Comparison of ENCODE assay signal across 10 mouse cellular contexts in the genomic region with DNA sequence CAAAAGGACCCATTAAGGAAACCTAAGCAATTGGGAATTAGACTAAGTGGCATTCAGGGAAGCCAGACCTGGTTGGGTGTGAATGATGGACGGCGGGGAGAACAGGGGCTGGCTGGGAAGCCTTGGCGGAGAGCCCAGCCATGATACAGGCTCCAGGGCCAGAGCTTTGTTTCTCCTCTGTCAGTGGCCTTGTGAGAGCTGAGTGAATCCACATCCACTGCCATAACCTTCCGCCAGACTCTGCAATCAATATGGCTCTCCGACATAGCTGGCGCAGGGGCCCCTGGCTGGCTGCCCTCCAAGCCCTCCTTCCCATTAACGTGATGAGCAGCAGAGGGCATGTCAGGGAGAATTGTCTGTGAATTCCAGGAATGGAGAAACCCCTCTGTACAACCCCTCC.
A peak's percentile ranks its signal among the peaks of the same experiment; 100 is the strongest.
DNase-seq lines count a peak whose midpoint lies in the region; ATAC-seq and TF ChIP-seq lines count a peak whose summit lies in the region.
"Had no signal": no experiment of that assay in that cellular context is flagged by ENCODE, and none has a peak within 500 bp of the region (broad histone marks: within the 10 kb centered on the region; RNA-seq: fewer than 3 reads in every experiment).

No protein-coding gene starts in this region.

- peak; percentile 67 for ATAC-seq in midbrain, embryonic 13.5 days
- no peak for ATAC-seq in midbrain, embryonic 11.5 days (ENCODE audit: low FRiP score)
- ATAC-seq in heart, postnatal 0 days (ENCODE audit: insufficient read depth, low read depth): peak; percentile 90
- peak; percentile 90 for ATAC-seq in neural tube, embryonic 14.5 days (ENCODE audit: low read depth)
- ATAC-seq in CD4-positive, CD25-positive, alpha-beta regulatory T cell, adult 4 months: no peak

- H3K4me1 ChIP-seq in midbrain, embryonic 13.5 days (replicated peaks): peaks cover 31% of the 10 kb centered on the region
- no peaks in the 10 kb centered on the region for H3K4me1 ChIP-seq in midbrain, embryonic 11.5 days (ENCODE audit: control insufficient read depth, insufficient read depth, low read length)
- H3K4me1 ChIP-seq in heart, postnatal 0 days (ENCODE audit: control insufficient read depth, insufficient read depth): peaks cover 12% of the 10 kb centered on the region; the same call in 1 of the 2 replicates
- H3K4me1 ChIP-seq in neural tube, embryonic 14.5 days (ENCODE audit: control insufficient read depth, insufficient read depth, low read length): peaks cover 5% of the 10 kb centered on the region; the same call in 1 of the 2 replicates
- H3K4me1 ChIP-seq: liver, embryonic 13.5 days had no signal

- no peak overlapping the region for H3K4me3 ChIP-seq in midbrain, embryonic 13.5 days (replicated peaks)
- no peak overlapping the region for H3K4me3 ChIP-seq in midbrain, embryonic 11.5 days (ENCODE audit: low read depth, low read length)
- no peak overlapping the region for H3K4me3 ChIP-seq in heart, postnatal 0 days (ENCODE audit: low read depth, low read length)
- no peak overlapping the region for H3K4me3 ChIP-seq in neural tube, embryonic 14.5 days (ENCODE audit: low read depth, low read length)
- H3K4me3 ChIP-seq: erythroblast, embryonic 14.5 days; liver, embryonic 13.5 days had no signal

- H3K4me2 ChIP-seq in midbrain, embryonic 13.5 days (replicated peaks): no peak overlapping the region
- H3K4me2 ChIP-seq in midbrain, embryonic 11.5 days: no peak overlapping the region
- peak overlapping the region; percentile 18; the same call in 1 of the 2 replicates for H3K4me2 ChIP-seq in heart, postnatal 0 days (ENCODE audit: low read depth, low read length)
- H3K4me2 ChIP-seq in neural tube, embryonic 14.5 days (ENCODE audit: low read depth, low read length): no peak overlapping the region
- H3K4me2 ChIP-seq: liver, embryonic 13.5 days had no signal

- no peaks in the 10 kb centered on the region for H3K36me3 ChIP-seq in midbrain, embryonic 13.5 days
- no peaks in the 10 kb centered on the region; the same call in 1 of the 2 replicates for H3K36me3 ChIP-seq in midbrain, embryonic 11.5 days (ENCODE audit: control insufficient read depth, insufficient read depth, low read length)
- no peaks in the 10 kb centered on the region for H3K36me3 ChIP-seq in heart, postnatal 0 days (replicated peaks; ENCODE audit: control insufficient read depth, insufficient read depth, low read length)
- H3K36me3 ChIP-seq in neural tube, embryonic 14.5 days (ENCODE audit: control insufficient read depth, insufficient read depth, low read length): no peaks in the 10 kb centered on the region
- H3K36me3 ChIP-seq: liver, embryonic 13.5 days had no signal

- no peaks in the 10 kb centered on the region for H3K9me3 ChIP-seq in midbrain, embryonic 13.5 days
- no peaks in the 10 kb centered on the region for H3K9me3 ChIP-seq in midbrain, embryonic 11.5 days (ENCODE audit: control insufficient read depth, low read length)
- H3K9me3 ChIP-seq in heart, postnatal 0 days (replicated peaks; ENCODE audit: control insufficient read depth, low read length): no peaks in the 10 kb centered on the region
- no peaks in the 10 kb centered on the region for H3K9me3 ChIP-seq in neural tube, embryonic 14.5 days (ENCODE audit: control insufficient read depth, low read length)
- H3K9me3 ChIP-seq: liver, embryonic 13.5 days had no signal

- TF ChIP-seq CTCF in heart, postnatal 0 days (IDR thresholded peaks at IDR 0.05; ENCODE audit: low read depth): no peak

- no peak for TF ChIP-seq EP300 in heart, postnatal 0 days (IDR thresholded peaks at IDR 0.05; ENCODE audit: low read depth)

- no peaks in the 10 kb centered on the region for H3K27me3 ChIP-seq in midbrain, embryonic 13.5 days
- H3K27me3 ChIP-seq in midbrain, embryonic 11.5 days (ENCODE audit: control insufficient read depth, insufficient read depth, low read length): no peaks in the 10 kb centered on the region
- no peaks in the 10 kb centered on the region for H3K27me3 ChIP-seq in heart, postnatal 0 days (ENCODE audit: control insufficient read depth, insufficient read depth, low read length)
- H3K27me3 ChIP-seq in neural tube, embryonic 14.5 days (ENCODE audit: control insufficient read depth, insufficient read depth, low read length): no peaks in the 10 kb centered on the region
- H3K27me3 ChIP-seq: liver, embryonic 13.5 days had no signal

- no peak overlapping the region for H3K9ac ChIP-seq in midbrain, embryonic 13.5 days (replicated peaks)
- no peak overlapping the region for H3K9ac ChIP-seq in midbrain, embryonic 11.5 days (ENCODE audit: low read length)
- no peak overlapping the region for H3K9ac ChIP-seq in heart, postnatal 0 days (replicated peaks; ENCODE audit: low read depth, low read length)
- no peak overlapping the region for H3K9ac ChIP-seq in neural tube, embryonic 14.5 days (replicated peaks; ENCODE audit: low read depth, low read length)
- H3K9ac ChIP-seq: liver, embryonic 13.5 days had no signal

- WGBS in midbrain, embryonic 13.5 days: 74% methylated on average over 7 of the region's 7 CpGs
- WGBS in midbrain, embryonic 11.5 days: 91% methylated on average over 7 of the region's 7 CpGs
- WGBS in heart, postnatal 0 days: 17% methylated on average over 7 of the region's 7 CpGs
- WGBS in neural tube, embryonic 14.5 days: 29% methylated on average over 7 of the region's 7 CpGs

- peak; percentile 57 to 64 for DNase-seq in cerebellum, postnatal 14 days
- no peak for DNase-seq in cerebellum, adult 8-10 months
- no peak for DNase-seq in midbrain, embryonic 11.5 days (ENCODE audit: low spot score, missing footprints)
- peak; percentile 55 for DNase-seq in heart, postnatal 0 days (ENCODE audit: low spot score)
- no peak for DNase-seq in right cerebral cortex, adult 2 months (ENCODE audit: low spot score in 2 of 2)
- DNase-seq: liver, embryonic 13.5 days had no signal

- H3K27ac ChIP-seq in midbrain, embryonic 13.5 days: peak overlapping the region; percentile 35; the same call in 1 of the 2 replicates
- H3K27ac ChIP-seq in midbrain, embryonic 11.5 days (ENCODE audit: low read depth, low read length): no peak overlapping the region
- H3K27ac ChIP-seq in heart, postnatal 0 days (ENCODE audit: low read depth): peak overlapping the region; percentile 80
- no peak overlapping the region for H3K27ac ChIP-seq in neural tube, embryonic 14.5 days (ENCODE audit: low read depth, low read length)
- H3K27ac ChIP-seq: liver, embryonic 13.5 days had no signal

Comparison
In these comparisons a context has a peak if more than half of its experiments do, and no peak if none do; other contexts are left out.
1. DNase-seq: peak in cerebellum, postnatal 14 days (2 of 2) and heart, postnatal 0 days (single experiment); none in cerebellum, adult 8-10 months (single experiment), midbrain, embryonic 11.5 days (single experiment) and right cerebral cortex, adult 2 months (0 of 2).
2. ATAC-seq: peak in midbrain, embryonic 13.5 days (single experiment), heart, postnatal 0 days (single experiment) and neural tube, embryonic 14.5 days (single experiment); none in midbrain, embryonic 11.5 days (single experiment) and CD4-positive, CD25-positive, alpha-beta regulatory T cell, adult 4 months (single experiment).
3. H3K27ac ChIP-seq: peak in midbrain, embryonic 13.5 days (single experiment) and heart, postnatal 0 days (single experiment); none in midbrain, embryonic 11.5 days (single experiment) and neural tube, embryonic 14.5 days (single experiment).